Comparison of ENCODE assay signal across 16 mouse cellular contexts in the genomic region with DNA sequence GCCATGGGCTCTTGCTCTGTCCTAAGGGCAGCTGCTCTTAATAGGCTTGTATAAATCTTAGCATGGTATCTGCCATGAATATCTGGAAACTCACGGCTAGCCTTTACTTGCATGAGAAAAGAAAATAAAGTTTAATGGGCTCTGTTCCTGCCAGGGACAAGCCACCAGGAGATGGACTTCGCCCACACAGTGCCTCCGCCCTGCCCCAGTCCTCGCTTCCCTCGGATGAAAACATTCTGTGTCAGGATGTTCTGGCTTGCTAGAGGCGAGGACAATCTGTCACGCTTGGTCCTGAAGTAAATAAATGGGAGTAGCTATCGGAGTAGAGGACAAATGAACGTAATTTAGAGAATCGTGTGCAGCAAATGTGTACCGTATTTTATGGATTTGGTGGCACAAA. TPM values are rescaled to one million over a fixed set of nuclear protein-coding genes. Genes with fewer than 3 reads are reported as not detected.
DNase-seq lines count a peak whose midpoint lies in the region; ATAC-seq and TF ChIP-seq lines count a peak whose summit lies in the region.
"Had no signal": no experiment of that assay in that cellular context is flagged by ENCODE, and none has a peak within 500 bp of the region (broad histone marks: within the 10 kb centered on the region; RNA-seq: fewer than 3 reads in every experiment).

No protein-coding gene starts in this region.

- 49% methylated on average over 11 of the region's 11 CpGs for WGBS in cerebellum, adult 2 months
- WGBS in intestine, embryonic 16.5 days = 44% methylated on average over 11 of the region's 11 CpGs
- 56% methylated on average over 11 of the region's 11 CpGs for WGBS in stomach, postnatal 0 days

- 0 out of 2 replicates have a peak overlapping the region, but pooled peaks have one; percentile 11 for H3K4me2 ChIP-seq in intestine, embryonic 16.5 days (ENCODE audit: low read depth, low read length)
- H3K4me2 ChIP-seq in stomach, postnatal 0 days (replicated peaks; ENCODE audit: low read depth) = no peak overlapping the region
- H3K4me2 ChIP-seq: forebrain, embryonic 12.5 days; heart, embryonic 12.5 days had no signal

- intact Hi-C loops in left cerebral cortex, postnatal 36 days (cut with DNase I) = no loop called here
- intact Hi-C loops in left cerebral cortex, adult 2 months (cut with DNase I) = no loop called here

- H3K9ac ChIP-seq in intestine, embryonic 16.5 days (ENCODE audit: low read depth, low read length) = no peak overlapping the region
- no peak overlapping the region for H3K9ac ChIP-seq in stomach, postnatal 0 days (ENCODE audit: low read length)
- H3K9ac ChIP-seq: forebrain, embryonic 12.5 days; heart, embryonic 12.5 days; liver, embryonic 14.5 days had no signal

- no peak for TF ChIP-seq POLR2A in cerebellum, adult 2 months (IDR thresholded peaks at IDR 0.05; ENCODE audit: borderline replicate concordance, insufficient read depth, low read length)

- peak; percentile 67 for DNase-seq in cerebellum, adult 11-12 months
- peak; percentile 45 to 63 for DNase-seq in cerebellum, adult 2 months
- DNase-seq in kidney, postnatal 10 days = peak; percentile 19
- DNase-seq in stomach, postnatal 0 days (ENCODE audit: low spot score) = no peak
- no peak for DNase-seq in left cerebral cortex, postnatal 36 days (ENCODE audit: low spot score in 2 of 2)
- DNase-seq in left cerebral cortex, adult 2 months (ENCODE audit: extremely low spot score in 1 of 2, low spot score in 2 of 2) = no peak
- DNase-seq: right cerebral cortex, adult 18-20 months; spleen, adult 18-20 months; thymus, postnatal 4 days had no signal

- no peaks in the 10 kb centered on the region for H3K36me3 ChIP-seq in intestine, embryonic 16.5 days (ENCODE audit: control insufficient read depth, insufficient read depth, low read length)
- H3K36me3 ChIP-seq in stomach, postnatal 0 days (ENCODE audit: control insufficient read depth, insufficient read depth, low read length) = no peaks in the 10 kb centered on the region
- H3K36me3 ChIP-seq: forebrain, embryonic 12.5 days; heart, embryonic 12.5 days had no signal

- ATAC-seq in intestine, embryonic 16.5 days = peak; percentile 85
- no peak for ATAC-seq in stomach, postnatal 0 days (ENCODE audit: low FRiP score, low TSS enrichment)
- ATAC-seq: midbrain, embryonic 16.5 days had no signal

- no peak overlapping the region for H3K27ac ChIP-seq in cerebellum, adult 2 months (ENCODE audit: insufficient read depth, low read length)
- H3K27ac ChIP-seq in intestine, embryonic 16.5 days (ENCODE audit: low read length) = peak overlapping the region; percentile 70
- H3K27ac ChIP-seq in stomach, postnatal 0 days (replicated peaks) = no peak overlapping the region
- no peak overlapping the region for H3K27ac ChIP-seq in left cerebral cortex, adult 2 months
- H3K27ac ChIP-seq: forebrain, embryonic 12.5 days; liver, embryonic 14.5 days had no signal

- H3K9me3 ChIP-seq in intestine, embryonic 16.5 days (ENCODE audit: control insufficient read depth, low read length) = no peaks in the 10 kb centered on the region
- no peaks in the 10 kb centered on the region for H3K9me3 ChIP-seq in stomach, postnatal 0 days (ENCODE audit: control insufficient read depth, low read length)
- H3K9me3 ChIP-seq: forebrain, embryonic 12.5 days; heart, embryonic 12.5 days had no signal

- H3K4me3 ChIP-seq in cerebellum, adult 2 months (replicated peaks; ENCODE audit: insufficient read depth, low read depth, low read length) = no peak overlapping the region
- H3K4me3 ChIP-seq in intestine, embryonic 16.5 days (ENCODE audit: low read length) = no peak overlapping the region
- H3K4me3 ChIP-seq in stomach, postnatal 0 days (ENCODE audit: low read depth, low read length) = no peak overlapping the region
- no peak overlapping the region for H3K4me3 ChIP-seq in left cerebral cortex, adult 2 months
- H3K4me3 ChIP-seq: forebrain, embryonic 12.5 days; heart, embryonic 12.5 days had no signal

- H3K27me3 ChIP-seq in cerebellum, adult 2 months (ENCODE audit: control insufficient read depth, insufficient read depth, low read length) = no peaks in the 10 kb centered on the region; the same call in 1 of the 2 replicates
- H3K27me3 ChIP-seq in intestine, embryonic 16.5 days (replicated peaks; ENCODE audit: control insufficient read depth, insufficient read depth, low read length) = no peaks in the 10 kb centered on the region
- no peaks in the 10 kb centered on the region for H3K27me3 ChIP-seq in stomach, postnatal 0 days (ENCODE audit: control insufficient read depth, insufficient read depth, low read length)
- H3K27me3 ChIP-seq: forebrain, embryonic 12.5 days; heart, embryonic 12.5 days had no signal

- no peak for TF ChIP-seq EP300 in stomach, postnatal 0 days (optimal IDR thresholded peaks at IDR 0.05)

- no peak for TF ChIP-seq CTCF in cerebellum, adult 2 months (IDR thresholded peaks at IDR 0.05; ENCODE audit: borderline replicate concordance, insufficient read depth, low read depth, low read length)
- TF ChIP-seq CTCF in stomach, postnatal 0 days (IDR thresholded peaks at IDR 0.05; ENCODE audit: low read depth) = no peak
- no peak for TF ChIP-seq CTCF in left cerebral cortex, adult 2 months (IDR thresholded peaks at IDR 0.05)

- H3K4me1 ChIP-seq in cerebellum, adult 2 months (ENCODE audit: control insufficient read depth, insufficient read depth, low read length) = peaks cover 10% of the 10 kb centered on the region
- H3K4me1 ChIP-seq in intestine, embryonic 16.5 days (ENCODE audit: control insufficient read depth, insufficient read depth, low read length) = no peaks in the 10 kb centered on the region
- no peaks in the 10 kb centered on the region for H3K4me1 ChIP-seq in stomach, postnatal 0 days (replicated peaks; ENCODE audit: control insufficient read depth, insufficient read depth)
- H3K4me1 ChIP-seq: forebrain, embryonic 12.5 days had no signal

RNA-seq across cellular contexts. Expression of a gene that starts 16.7 kb away (rescaled TPM):
- 3.5 and 3.9 TPM in 2 replicates for polyA plus RNA-seq in cerebellum, adult 2 months (2012; rRNA removed)
- 0.31 and 0.39 TPM in 2 replicates for polyA plus RNA-seq in intestine, embryonic 16.5 days (2015; fragmentation: Nextera tagmentation; extraction: Ambion mirVana)
- 0.04 and 0.05 TPM in 2 replicates for polyA plus RNA-seq in stomach, postnatal 0 days (2015; fragmentation: Nextera tagmentation; extraction: Ambion mirVana)
- total RNA-seq in left cerebral cortex, postnatal 36 days (2021) = 1 to 10 TPM; 5.4 to 6.5 TPM
- total RNA-seq in left cerebral cortex, adult 2 months (2021) = 1 to 10 TPM; 6.3 to 8.4 TPM
- total RNA-seq: gastrocnemius, adult 8-10 months; neutrophil, adult 5-6 weeks had no signal
- polyA plus RNA-seq: liver, embryonic 14.5 days had no signal

Comparison
In these comparisons a context has a peak if more than half of its experiments do, and no peak if none do; other contexts are left out.
1. DNase-seq: peak in cerebellum, adult 11-12 months (single experiment), cerebellum, adult 2 months (2 of 2) and kidney, postnatal 10 days (single experiment); none in stomach, postnatal 0 days (single experiment), left cerebral cortex, postnatal 36 days (0 of 2) and left cerebral cortex, adult 2 months (0 of 2).